Mouse (Mus musculus) gastrocnemius, postnatal 14 days (tissue): Measurements from ENCODE around the gene Zfp169. TPM values are rescaled to one million over a fixed set of nuclear protein-coding genes. Genes with fewer than 3 reads are reported as not detected.
"Not testable (repeated sequence)": the region's sequence is repeated elsewhere in the genome, so short reads cannot be mapped to it uniquely, and the experiment has no call there.

Experiments used
- DNase-seq: peaks from one replicate; pipeline ENCODE4 v3.0.0; 2021; ENCODE audit warnings: mixed read lengths
- intact Hi-C: fragments of 180-260 bp; cut with DNase I; formaldehyde crosslinking; loops from one replicate; pipeline ENCODE4 v1.15.1; 2025; ENCODE audit warnings: low total_unique reads
- total RNA-seq, 2 experiments: library from RNA; stranded (reverse); gene quantifications; 2 replicates each; pipeline ENCODE4 v1.2.3; 2021

The Zfp169 gene
- total RNA-seq, 2 experiments from 2014 or later = 2.5 to 2.8 TPM

DNA sequence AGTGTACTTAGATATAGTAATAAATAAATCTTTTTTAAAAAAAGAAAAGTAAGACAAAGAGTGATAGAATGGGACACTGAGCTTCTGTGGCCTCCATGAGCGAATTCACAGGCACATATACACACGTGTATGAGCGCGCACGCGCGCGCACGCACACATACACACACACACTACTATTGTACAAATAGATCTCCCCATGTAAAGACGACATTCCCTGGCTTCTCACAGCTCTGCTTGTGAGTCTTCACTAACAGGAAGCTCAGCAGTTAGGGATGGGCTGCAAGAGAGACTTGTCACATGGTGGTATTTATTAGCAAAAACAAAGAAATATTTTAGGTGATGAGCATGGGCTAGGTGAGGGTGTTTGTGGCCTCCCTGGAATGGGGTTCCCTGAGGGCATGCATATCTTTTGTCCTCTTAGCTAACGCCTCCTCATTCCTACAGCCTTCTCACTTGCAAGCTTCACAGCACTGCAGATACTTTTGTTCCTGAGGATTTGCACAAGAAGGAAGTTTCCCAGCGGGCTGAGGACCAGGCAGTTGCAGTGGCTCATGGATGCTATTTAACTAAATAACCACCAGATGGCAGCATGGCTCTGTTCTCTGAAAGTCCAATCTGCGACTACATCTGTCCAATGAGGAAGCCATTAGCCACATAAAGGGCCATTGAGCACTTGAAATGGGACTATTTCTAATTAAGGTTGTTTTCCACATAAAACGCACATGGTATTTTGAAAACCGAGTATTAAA lies 15.0 kb upstream of the Zfp169 start:
- intact Hi-C loops = loop anchor here (2.0 to 5.0 kb wide), 2 partner anchors 44 to 111 kb away; no protein-coding TSS in a partner anchor
- peak; percentile 45 for DNase-seq

DNA sequence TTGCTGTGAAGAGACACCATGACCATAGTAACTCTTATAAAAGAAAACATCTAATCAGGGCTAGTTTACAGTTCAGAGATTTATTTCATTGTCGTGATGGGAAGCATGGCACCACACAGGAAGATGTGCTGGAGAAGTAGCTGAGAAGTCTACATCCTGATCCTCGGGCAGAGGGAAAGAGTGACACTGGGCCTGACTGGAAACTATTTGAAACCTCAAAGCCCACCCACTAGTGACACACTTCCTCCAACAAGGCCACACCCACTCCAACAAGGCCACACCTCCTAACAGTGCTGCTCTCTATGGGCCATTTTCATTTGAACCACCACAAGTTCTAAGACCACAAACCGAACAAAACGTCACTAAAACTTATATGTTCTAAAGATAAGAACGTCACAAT lies 12.5 kb upstream of the Zfp169 start:
- no peak for DNase-seq
- intact Hi-C loops = loop anchor here (5.0 kb wide), 1 partner anchor 47 kb away; no protein-coding TSS in a partner anchor

DNA sequence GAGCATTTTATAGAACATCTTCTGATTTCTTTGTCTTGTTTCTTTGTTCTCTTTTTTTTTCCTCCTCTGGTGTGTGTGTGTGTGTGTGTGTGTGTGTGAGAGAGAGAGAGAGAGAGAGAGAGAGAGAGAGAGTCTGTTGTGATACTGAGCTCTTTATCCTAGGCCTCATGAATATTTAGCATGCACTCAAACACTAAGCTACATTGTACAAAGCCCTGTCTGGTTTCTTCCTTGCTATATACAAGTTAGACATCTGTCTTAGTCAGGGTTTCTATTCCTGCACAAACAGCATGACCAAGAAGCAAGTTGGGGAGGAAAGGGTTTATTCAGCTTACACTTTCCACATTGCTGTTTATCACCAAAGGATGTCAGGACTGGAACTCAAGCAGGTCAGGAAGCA lies 5.9 kb upstream of the Zfp169 start:
- intact Hi-C loops, DNase-seq: not testable (repeated sequence)

DNA sequence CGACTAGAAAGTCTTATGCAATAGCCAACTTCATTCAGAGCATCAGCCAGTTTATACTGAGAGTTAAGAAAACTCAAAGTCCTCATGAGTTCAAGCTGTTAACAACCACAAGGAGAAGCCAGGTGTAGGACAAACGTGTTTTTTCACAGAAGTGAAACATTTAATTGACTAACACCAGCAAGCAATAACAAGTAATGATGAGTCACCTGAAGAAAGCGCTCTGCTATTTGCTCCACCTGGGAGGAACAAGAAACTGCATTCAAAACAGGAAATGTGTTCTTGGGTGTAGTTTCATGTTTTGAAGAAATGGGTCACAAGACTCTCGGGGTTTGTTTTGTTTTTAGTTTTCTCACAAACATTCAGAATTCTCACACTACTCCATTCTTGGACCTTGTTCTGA lies 2.6 kb upstream of the Zfp169 start:
- intact Hi-C loops = no loop called here
- no peak for DNase-seq

DNA sequence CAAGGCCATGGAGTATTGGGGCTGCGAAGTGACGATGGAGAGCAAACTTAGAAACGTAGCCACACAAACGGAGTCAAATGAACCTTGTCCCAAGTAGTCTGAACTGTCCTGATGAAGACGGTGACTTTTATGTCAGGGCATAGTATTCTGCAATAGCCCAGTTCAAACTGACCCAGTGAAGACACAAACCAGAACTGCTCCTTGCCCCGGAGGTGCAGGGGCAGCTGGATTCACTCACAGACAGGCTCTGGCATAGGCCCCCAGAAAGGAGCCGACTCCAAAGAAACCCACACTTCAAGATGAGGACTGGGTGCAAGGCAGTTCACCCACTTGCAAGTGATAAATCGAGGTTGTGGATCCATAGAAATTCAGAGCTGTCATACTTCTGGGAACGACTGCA lies 4.6 kb downstream of the Zfp169 start:
- DNase-seq = no peak
- intact Hi-C loops = no loop called here

DNA sequence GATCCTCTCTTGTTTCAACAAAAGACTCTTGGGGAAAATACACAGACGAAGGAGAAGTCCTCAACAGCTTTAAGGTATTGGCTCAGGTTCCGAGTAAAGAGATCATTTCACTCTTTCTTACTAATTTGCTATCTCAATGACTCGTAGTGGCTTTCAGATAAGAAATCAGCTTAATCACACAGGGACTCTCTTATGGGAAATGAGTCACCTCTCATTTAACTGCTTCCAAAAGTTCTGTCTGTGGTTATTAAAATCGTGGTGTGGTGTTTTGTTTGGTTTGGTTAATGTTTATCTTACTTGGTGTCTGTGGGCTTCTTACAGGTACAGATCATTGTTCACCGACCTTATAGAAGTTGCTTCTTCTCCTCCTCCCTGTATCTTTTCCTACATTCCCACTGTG lies 10.8 kb downstream of the Zfp169 start:
- intact Hi-C loops = no loop called here
- no peak for DNase-seq

DNA sequence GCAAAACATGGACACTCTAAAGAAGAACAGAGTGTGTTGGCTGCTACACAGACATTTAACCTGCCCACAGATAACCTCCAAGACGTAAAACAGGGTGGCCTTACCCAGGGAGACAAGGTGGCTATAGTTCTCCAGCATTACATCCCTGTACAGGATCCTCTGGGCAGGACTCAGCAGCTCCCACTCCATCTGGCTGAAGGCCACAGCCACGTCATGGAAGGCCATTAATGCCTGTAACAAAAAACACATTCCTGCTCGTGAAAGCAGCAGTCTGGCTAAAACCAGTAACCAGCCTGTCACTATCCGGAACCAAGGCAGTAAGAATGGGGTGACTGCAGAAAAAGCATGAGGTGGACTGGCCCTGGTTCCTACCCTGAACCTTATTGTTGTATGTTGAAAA lies 14.6 kb downstream of the Zfp169 start:
- peak; percentile 34 for DNase-seq
- intact Hi-C loops = no loop called here

DNA sequence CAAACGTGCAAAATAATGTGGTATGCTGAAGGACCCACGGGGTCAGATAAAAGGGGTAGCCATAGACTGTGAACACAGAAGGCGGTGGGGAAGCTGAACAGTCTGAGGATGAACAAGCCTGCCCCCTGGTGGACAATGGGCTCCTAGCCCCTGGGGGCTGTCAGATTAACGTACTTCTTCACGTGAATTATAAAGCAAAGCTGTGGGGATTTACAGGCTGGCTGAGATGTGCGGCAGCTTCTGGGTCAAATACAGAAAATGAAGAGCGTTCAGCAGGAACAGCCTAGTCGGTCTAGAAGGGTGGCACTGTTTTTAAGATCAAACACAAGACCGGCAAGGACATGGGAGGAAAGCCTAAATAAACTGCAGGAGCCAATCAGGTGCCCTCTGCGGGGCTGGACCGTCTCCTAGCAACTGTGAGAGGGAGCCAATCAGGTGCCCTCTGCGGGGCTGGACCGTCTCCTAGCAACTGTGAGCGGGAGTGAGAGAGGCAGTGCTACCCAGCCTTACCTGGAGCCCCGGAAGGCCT lies 15.5 kb downstream of the Zfp169 start:
- intact Hi-C loops = no loop called here
- peak; percentile 41 for DNase-seq

DNA sequence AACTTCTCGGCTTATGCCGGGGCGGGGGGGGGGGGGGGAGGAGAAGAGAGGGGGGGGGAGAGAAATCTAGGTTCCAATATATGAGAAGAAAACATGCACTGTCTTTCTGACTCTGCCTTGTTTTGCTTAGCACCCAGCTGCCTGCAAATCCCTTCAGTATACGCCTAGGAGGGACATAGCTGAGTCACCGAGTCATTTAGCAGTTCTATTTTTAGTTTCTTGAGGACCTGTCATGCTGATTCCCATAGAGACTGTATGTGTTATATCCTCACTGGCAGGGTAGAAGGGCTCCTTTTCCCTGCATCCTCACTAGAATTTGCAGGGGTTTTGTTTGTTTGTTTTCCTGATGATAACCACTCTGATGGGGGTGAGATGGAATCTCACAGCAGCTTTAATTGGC lies 20.1 kb downstream of the Zfp169 start:
- no peak for DNase-seq
- intact Hi-C loops = no loop called here

DNA sequence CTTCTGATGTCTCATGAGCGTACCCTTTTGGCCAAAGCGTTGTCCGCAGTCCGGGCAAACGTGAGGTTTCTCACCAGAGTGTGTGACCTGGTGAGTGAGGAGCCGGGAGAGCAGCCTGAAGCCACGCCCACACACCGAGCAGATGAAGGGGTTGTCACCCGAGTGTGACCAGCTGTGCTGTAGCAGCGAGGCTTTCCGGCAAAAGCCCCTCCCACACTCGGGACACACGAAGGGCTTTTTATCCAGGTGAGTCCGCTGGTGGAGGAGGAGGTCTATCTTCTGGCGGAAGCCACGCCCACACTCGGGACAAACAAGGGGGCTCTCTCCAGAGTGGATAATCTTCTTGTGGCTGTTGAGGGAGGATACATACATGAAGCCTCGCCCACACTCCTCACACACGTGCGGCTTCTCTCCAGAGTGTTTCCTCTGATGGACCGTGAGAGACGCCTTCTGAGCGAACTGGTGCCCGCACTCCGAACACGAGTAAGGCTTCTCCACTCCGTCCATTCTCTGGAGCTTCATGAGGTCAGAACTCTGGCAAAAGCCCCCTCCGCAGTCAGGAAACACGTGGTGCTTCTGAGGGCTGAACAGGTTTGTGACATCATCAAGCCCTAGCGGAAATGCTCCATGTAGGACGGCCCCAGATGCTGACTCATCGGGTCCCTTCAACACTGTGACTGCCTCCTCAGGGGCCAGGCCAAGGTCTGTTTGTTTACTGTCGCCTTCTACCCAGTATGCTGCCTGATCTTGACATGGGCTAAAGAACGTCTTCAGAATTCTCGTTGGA lies 22.7 kb downstream of the Zfp169 start:
- intact Hi-C loops = no loop called here
- DNase-seq = no peak

DNA sequence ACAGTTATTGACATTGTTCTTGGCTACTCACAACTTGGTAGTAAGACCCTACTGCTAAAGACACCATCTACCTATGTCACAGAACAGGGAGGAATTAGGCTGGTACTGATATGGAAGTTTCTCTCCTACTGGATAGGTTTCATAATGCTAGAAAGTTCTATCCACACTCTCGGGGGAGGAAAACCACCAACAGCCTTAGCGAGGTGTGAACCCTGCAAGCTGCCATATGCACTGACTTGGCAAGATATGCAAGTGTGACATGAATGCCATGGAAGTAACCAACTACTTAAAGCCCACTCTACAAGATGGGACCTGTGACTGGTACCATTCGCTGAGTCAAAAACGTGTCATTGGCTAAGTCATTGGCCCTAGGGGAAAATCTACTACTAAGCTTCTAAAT lies 29.6 kb downstream of the Zfp169 start:
- intact Hi-C loops = no loop called here
- DNase-seq = no peak

DNA sequence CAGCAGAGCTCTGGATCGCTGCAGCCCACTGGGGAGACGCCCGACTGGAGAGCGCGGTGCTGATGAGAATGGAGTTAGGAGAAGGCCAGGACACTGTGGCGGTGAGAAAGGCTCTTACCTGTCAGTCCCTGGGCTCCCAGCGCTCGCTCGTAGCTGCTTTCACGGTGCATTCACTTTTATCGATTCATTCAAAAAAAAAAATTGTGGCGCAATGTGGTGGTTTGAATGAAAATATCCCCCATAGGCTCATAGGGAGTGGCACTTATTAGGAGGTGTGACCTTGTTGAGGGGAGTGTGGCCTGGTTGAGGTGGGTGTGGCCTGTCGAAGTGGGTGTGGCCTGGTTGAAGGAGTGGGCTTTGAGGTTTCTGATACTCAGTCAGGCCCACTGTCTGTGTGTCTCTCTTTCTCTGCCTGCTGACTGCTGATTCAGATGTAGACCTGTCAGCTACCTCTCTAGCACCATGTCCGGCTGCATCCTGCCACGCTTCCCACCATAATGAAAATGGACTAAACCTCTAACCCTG lies 44.5 kb downstream of the Zfp169 start:
- intact Hi-C loops = loop anchor here (10.0 kb wide), 2 partner anchors 634 to 804 kb away; no protein-coding TSS in a partner anchor

DNA sequence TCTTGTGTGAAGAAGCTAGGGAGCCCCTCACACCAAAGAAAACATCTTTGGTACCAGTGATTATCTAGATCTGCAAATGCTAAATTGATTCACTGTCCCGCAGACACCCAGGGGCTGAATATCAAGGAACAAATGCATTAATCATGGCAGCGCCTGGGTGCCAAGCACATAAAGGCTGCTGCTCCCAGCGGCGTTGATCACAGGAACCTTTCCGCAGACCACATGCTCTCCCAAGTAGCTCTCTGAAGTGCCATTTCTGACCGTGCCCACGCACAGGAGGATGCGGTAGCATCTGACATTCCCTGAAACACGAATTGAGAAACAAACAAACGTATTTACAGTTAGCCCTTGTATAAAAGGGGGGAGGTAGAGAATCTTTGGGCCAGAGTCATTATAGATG lies 47.1 kb downstream of the Zfp169 start:
- no peak for DNase-seq
- intact Hi-C loops = loop anchor here (10.0 kb wide), 2 partner anchors 631 to 801 kb away; no protein-coding TSS in a partner anchor

More for the DNA sequence above, 44.5 kb downstream of the Zfp169 start:
- DNase-seq = no peak

DNA sequence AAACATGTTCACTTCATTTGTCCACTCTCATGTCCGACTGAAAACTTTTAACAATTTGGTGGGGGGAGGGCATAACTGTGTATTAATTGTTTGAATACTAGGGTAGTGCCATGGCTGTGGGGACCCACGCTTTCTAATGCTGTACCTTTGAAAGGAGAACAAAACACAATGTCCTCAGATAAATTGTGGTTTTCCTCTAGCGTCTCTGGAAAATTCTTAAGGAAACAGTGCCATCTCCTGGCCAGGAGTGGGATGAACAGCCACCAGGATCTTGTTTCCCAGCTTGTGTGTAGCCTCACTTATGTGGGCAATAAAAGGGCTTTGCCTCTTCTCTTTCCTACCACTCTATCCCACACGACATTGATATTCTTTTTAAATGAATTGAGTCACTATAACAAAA lies 49.1 kb downstream of the Zfp169 start:
- peak; percentile 28 for DNase-seq
- intact Hi-C loops = loop anchor here (5.0 to 10.0 kb wide), 3 partner anchors 629 to 1117 kb away; no protein-coding TSS in a partner anchor

DNA sequence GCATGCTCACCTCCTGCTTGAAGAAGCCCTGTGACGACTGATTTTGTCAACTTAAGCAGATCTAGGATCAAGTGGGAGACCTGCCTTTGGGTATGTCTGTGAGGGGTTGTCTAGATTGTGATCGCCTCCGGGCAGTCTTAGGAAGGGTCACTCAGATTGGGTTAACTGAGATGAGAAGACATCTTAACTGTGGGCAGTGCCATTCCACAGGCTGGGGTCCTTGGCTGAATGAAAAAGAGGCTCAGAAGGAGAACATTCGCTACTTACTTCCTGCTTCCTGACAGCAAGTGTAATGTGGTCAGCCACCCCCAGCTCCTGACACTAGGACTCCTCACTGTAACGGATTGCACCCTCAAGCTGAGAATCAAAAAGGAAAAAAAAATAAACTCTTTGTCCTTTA lies 54.0 kb downstream of the Zfp169 start:
- intact Hi-C loops = no loop called here
- no peak for DNase-seq

DNA sequence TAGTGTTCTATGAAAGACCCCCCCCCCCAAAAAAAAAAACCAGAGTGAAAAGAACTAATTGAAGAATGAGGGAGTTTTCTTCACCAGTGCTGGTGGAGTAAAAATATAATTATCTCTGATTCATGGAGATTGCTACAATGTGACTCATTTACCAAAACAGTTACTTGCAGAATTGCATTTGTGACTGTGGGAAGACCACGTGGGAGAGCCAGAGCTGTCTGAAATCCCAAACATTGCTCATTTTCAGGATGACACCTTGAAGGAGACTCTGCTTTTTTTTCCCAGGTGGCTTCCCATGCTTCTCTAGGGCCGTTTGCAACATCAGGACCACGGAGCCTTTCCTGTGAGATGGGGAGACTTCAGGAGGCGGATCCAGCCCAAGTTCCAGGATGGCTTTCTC lies 65.1 kb downstream of the Zfp169 start:
- intact Hi-C loops = no loop called here
- DNase-seq = no peak

DNA sequence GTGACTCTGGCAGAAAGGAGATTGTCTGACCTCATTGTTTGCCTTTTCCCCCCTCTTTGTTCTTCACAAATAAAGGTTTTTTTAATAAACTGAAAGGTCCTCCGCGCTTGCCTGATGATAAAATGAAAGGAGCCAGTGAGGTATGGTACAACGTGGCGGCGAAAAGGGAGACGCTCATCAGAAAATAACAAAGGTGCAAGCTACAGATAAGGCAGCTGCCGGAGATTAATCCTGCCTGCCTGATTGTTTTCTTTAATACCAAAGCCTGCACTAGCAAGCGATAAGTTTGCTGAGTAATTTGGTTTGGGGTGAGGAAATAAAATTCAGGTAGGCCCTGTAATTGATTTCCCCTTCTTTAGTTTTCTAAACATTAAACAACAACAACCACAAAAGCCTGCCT lies 69.3 kb downstream of the Zfp169 start:
- intact Hi-C loops = no loop called here
- no peak for DNase-seq

DNA sequence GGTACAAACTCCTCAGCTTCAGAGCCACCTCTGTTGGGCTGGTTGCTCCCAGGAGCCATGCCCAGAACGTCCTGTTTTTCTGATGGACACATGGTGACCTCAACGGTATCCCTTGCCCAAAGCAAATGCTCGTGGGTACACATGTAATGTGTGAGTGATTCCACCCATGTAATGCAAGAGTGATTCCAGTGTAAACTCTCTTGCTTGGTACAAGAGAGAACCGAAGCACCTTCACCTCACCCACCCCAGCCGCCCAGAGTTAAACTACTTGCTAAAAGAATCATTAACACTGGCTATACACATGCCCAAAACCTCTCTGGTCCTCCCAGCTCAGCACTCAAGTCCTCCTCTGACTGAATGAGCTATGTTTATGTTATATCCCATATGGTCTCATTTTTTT lies 74.9 kb downstream of the Zfp169 start:
- DNase-seq = no peak
- intact Hi-C loops = no loop called here
